Mouse (Mus musculus): Measurements from ENCODE around the gene Eno3. TPM values are rescaled to one million over a fixed set of nuclear protein-coding genes. Genes with fewer than 3 reads are reported as not detected.

Eno3 gene
- polyA plus RNA-seq (2016; fragmentation: Nextera tagmentation; extraction: Ambion mirVana) = 67.8 and 75.6 TPM in 2 replicates

GRCm38 (mm10) chr11:70656964-70657363, at the start of gene Eno3:
TSS of gene Eno3 (plus strand) at chr11:70657202.
- Histone ChIP-seq H3K36me3 (peaks cover 49% of the 10 kb centered on the region), H3K27me3 (ENCODE audit: low read depth, poor library complexity, severe bottlenecking) (no peaks in the 10 kb centered on the region), H3K9me3 (replicated peaks) (no peaks in the 10 kb centered on the region), H3K4me3 (peak within 1 kb of the TSS; percentile 99), H3K27ac (peak within 1 kb of the TSS; percentile 97), H3K4me1 (peaks cover 53% of the 10 kb centered on the region)
- DNase-seq (ENCODE audit: low spot score) = peak; percentile 65
- WGBS = 3% methylated on average over 3 of the region's 3 CpGs

- Histone ChIP-seq H3K4me3 (no peak overlapping the region), H3K36me3 (peaks cover 100% of the 10 kb centered on the region), H3K27ac (no peak overlapping the region), H3K4me1 (no peaks in the 10 kb centered on the region), H3K27me3 (ENCODE audit: low read depth, poor library complexity, severe bottlenecking) (no peaks in the 10 kb centered on the region), H3K9me3 (replicated peaks) (no peaks in the 10 kb centered on the region)
- DNase-seq (ENCODE audit: low spot score) = no peak
- WGBS = 96% methylated on average over 9 of the region's 9 CpGs
Observed at GRCm38 (mm10) chr11:70607611-70608010, 49.4 kb upstream of the Eno3 start.

GRCm38 (mm10) chr11:70608381-70609066, 48.5 kb upstream of the Eno3 start:
- WGBS = 89% methylated on average over 26 of the region's 26 CpGs
- H3K4me1 ChIP-seq = no peaks in the 10 kb centered on the region

GRCm38 (mm10) chr11:70610752-70611151, 46.2 kb upstream of the Eno3 start:
- Histone ChIP-seq H3K4me3 (no peak overlapping the region), H3K27me3 (ENCODE audit: low read depth, poor library complexity, severe bottlenecking) (peaks cover 6% of the 10 kb centered on the region), H3K27ac (no peak overlapping the region), H3K4me1 (peaks cover 13% of the 10 kb centered on the region), H3K36me3 (peaks cover 83% of the 10 kb centered on the region), H3K9me3 (replicated peaks) (no peaks in the 10 kb centered on the region)
- no peak for DNase-seq (ENCODE audit: low spot score)
- WGBS = 92% methylated on average over 4 of the region's 4 CpGs

More at GRCm38 (mm10) chr11:70608381-70609066, 48.5 kb upstream of the Eno3 start:
- Histone ChIP-seq H3K4me3 (no peak overlapping the region), H3K36me3 (peaks cover 100% of the 10 kb centered on the region), H3K27me3 (ENCODE audit: low read depth, poor library complexity, severe bottlenecking) (no peaks in the 10 kb centered on the region), H3K9me3 (replicated peaks) (no peaks in the 10 kb centered on the region), H3K27ac (0 out of 2 replicates have a peak overlapping the region, but pooled peaks have one; percentile 20)
- DNase-seq (ENCODE audit: low spot score) = no peak

- DNase-seq (ENCODE audit: low spot score) = no peak
- H3K36me3 ChIP-seq = peaks cover 66% of the 10 kb centered on the region
- WGBS = 78% methylated on average over 7 of the region's 7 CpGs
- no peak overlapping the region for H3K4me3 ChIP-seq
- no peak overlapping the region for H3K27ac ChIP-seq
- H3K4me1 ChIP-seq = peaks cover 17% of the 10 kb centered on the region
- peaks cover 22% of the 10 kb centered on the region for H3K27me3 ChIP-seq (ENCODE audit: low read depth, poor library complexity, severe bottlenecking)
- no peaks in the 10 kb centered on the region for H3K9me3 ChIP-seq (replicated peaks)
Observed at GRCm38 (mm10) chr11:70612505-70612904, 44.5 kb upstream of the Eno3 start.

DNA sequence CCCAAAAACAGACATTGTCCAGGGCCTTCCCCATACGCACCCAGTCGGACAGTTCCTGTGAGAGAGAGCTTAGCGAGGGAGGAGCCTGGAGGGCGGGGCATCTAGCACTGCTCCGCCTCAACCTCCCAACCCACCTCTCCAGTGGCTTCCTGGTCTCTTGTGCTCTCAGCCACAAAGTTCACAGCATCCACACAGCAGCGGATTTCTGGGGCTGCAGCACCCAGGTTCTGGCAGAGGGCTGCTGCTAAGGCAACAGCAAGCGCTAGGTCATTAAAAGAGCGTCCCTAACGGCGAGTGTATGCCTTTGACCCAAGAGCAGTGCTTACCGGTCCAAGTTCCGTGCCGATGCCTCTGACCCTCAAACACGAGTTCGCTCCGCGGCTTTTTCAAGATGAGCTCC, 41.9 kb upstream of the Eno3 start:
- Histone ChIP-seq H3K4me1 (peaks cover 17% of the 10 kb centered on the region), H3K36me3 (peaks cover 40% of the 10 kb centered on the region), H3K27me3 (ENCODE audit: low read depth, poor library complexity, severe bottlenecking) (peaks cover 22% of the 10 kb centered on the region), H3K4me3 (peak overlapping the region; percentile 51), H3K27ac (no peak overlapping the region; the same call in 1 of the 2 replicates), H3K9me3 (replicated peaks) (no peaks in the 10 kb centered on the region)
- DNase-seq (ENCODE audit: low spot score) = peak; percentile 53
- WGBS = under 1% methylated on average over 17 of the region's 17 CpGs

DNA sequence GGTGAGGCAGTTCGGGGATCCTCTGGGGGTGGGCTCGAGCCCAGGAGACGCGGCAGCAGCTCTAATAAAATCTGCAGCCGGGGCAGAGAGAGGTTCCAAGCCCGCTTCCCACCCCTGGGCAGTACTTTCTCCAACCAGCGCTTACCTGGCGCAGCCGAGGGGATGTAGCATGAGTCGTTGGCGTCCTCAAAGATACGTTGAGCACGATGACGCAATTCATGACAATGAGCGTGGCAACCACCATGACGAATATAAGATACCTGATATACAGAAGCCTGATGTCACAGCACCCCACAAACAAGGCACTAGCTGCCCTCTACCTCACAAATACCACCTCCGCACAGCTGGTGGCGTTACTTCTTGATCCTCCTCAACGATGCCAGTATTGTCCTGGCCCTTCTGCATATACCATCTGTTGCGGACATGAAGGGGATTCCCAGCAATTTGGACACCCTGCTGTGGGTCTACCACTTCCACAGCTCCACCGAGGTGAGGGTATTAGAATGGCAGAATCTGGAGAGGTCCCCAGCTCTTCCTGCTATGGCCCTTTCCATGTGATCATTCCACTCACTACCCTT, 41.4 kb upstream of the Eno3 start, which contains the start of gene 4930544D05Rik:
4930544D05Rik (plus strand) TSS at position 333 of the 578 bp plus-strand sequence.
- WGBS = 13% methylated on average over 21 of the region's 21 CpGs
- no peak for DNase-seq (ENCODE audit: low spot score)
- H3K4me3 ChIP-seq = peak within 1 kb of the TSS; percentile 51
- H3K9me3 ChIP-seq (replicated peaks) = no peaks in the 10 kb centered on the region
- H3K27me3 ChIP-seq (ENCODE audit: low read depth, poor library complexity, severe bottlenecking) = peaks cover 22% of the 10 kb centered on the region
- H3K4me1 ChIP-seq = peaks cover 17% of the 10 kb centered on the region
- peaks cover 35% of the 10 kb centered on the region for H3K36me3 ChIP-seq
- no peak within 1 kb of the TSS; the same call in 1 of the 2 replicates for H3K27ac ChIP-seq

DNA sequence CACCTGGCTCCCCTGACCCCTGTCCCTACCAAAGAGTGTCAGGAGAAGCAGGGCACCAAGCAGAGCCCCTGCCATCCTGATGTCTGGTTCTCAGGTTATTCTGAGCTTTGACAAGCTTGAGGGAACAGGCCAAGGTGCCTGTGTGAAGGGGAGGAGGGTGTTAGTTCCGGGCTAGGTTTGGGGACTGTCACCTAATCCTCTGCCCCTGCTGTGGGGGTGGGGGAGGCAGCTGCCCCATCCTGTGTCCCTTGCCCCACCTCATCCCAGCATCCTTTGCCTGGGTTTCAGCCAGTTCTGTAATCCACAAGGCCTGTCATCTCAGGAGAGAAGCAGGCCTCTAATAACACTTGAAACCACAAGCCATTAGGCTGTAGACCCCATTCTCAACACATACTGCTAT, 37.9 kb upstream of the Eno3 start, which contains the start of gene Chrne:
Chrne (minus strand) TSS at position 116 of the 400 bp plus-strand sequence.
- no peaks in the 10 kb centered on the region for H3K9me3 ChIP-seq (replicated peaks)
- peaks cover 22% of the 10 kb centered on the region for H3K27me3 ChIP-seq (ENCODE audit: low read depth, poor library complexity, severe bottlenecking)
- H3K27ac ChIP-seq = no peak within 1 kb of the TSS
- 29% methylated on average over 1 of the region's 1 CpGs for WGBS
- no peak within 1 kb of the TSS for H3K4me3 ChIP-seq
- H3K4me1 ChIP-seq = peaks cover 17% of the 10 kb centered on the region
- DNase-seq (ENCODE audit: low spot score) = no peak
- H3K36me3 ChIP-seq = no peaks in the 10 kb centered on the region

GRCm38 (mm10) chr11:70621972-70622814, 34.8 kb upstream of the Eno3 start:
- no peak overlapping the region for H3K27ac ChIP-seq
- DNase-seq (ENCODE audit: low spot score) = no peak

DNA sequence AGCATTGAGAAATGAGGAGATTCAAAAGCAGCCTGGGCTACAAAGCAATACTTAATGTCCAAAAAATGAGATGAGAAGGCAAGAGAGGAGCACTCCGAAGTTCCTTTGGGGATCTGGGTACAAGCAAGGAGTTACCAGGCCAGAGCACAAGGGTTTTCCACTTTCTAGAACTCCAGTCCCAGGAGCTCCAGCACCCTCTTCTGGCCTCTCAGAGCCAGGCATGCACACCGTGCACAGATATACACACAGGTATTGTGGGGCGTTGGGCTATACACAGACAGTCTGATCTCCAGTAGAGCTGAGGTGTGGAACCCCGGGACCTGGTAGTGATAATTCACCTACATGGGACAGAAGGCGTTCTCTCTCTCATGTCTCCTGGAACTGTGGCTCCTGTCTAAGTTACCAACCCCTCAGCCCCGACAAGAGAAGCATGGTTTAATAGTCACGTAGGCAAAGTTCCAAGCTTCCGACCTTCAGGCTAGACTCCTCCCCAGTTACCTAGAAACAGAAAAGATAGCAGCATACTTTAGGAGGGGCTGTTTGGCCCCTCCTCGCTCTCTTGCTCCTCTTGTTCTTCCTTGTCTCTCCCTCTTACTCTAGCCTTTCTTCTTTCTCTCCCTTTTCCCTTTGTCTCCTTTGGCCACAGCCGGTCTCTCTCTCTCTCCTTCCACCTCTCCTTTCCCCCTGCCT, 33.8 kb upstream of the Eno3 start:
- no peaks in the 10 kb centered on the region for H3K9me3 ChIP-seq (replicated peaks)
- no peak overlapping the region for H3K27ac ChIP-seq
- H3K4me3 ChIP-seq = no peak overlapping the region
- H3K36me3 ChIP-seq = no peaks in the 10 kb centered on the region
- 84% methylated on average over 10 of the region's 10 CpGs for WGBS
- H3K4me1 ChIP-seq = no peaks in the 10 kb centered on the region
- no peak for DNase-seq (ENCODE audit: low spot score)
- H3K27me3 ChIP-seq (ENCODE audit: low read depth, poor library complexity, severe bottlenecking) = no peaks in the 10 kb centered on the region

More at GRCm38 (mm10) chr11:70621972-70622814, 34.8 kb upstream of the Eno3 start:
- H3K4me1 ChIP-seq = no peaks in the 10 kb centered on the region
- no peaks in the 10 kb centered on the region for H3K9me3 ChIP-seq (replicated peaks)
- H3K36me3 ChIP-seq = no peaks in the 10 kb centered on the region
- WGBS = 42% methylated on average over 7 of the region's 7 CpGs
- H3K27me3 ChIP-seq (ENCODE audit: low read depth, poor library complexity, severe bottlenecking) = 0 out of 2 replicates have a peak, but pooled peaks cover under 1% of the 10 kb centered on the region
- H3K4me3 ChIP-seq = no peak overlapping the region

- H3K27ac ChIP-seq = no peak overlapping the region
- DNase-seq (ENCODE audit: low spot score) = peak; percentile 74
- H3K4me1 ChIP-seq = no peaks in the 10 kb centered on the region
- H3K36me3 ChIP-seq = no peaks in the 10 kb centered on the region
- H3K27me3 ChIP-seq (ENCODE audit: low read depth, poor library complexity, severe bottlenecking) = no peaks in the 10 kb centered on the region
- 49% methylated on average over 4 of the region's 4 CpGs for WGBS
- no peak overlapping the region for H3K4me3 ChIP-seq
- H3K9me3 ChIP-seq (replicated peaks) = no peaks in the 10 kb centered on the region
Observed at GRCm38 (mm10) chr11:70625473-70625872, 31.5 kb upstream of the Eno3 start.

DNA sequence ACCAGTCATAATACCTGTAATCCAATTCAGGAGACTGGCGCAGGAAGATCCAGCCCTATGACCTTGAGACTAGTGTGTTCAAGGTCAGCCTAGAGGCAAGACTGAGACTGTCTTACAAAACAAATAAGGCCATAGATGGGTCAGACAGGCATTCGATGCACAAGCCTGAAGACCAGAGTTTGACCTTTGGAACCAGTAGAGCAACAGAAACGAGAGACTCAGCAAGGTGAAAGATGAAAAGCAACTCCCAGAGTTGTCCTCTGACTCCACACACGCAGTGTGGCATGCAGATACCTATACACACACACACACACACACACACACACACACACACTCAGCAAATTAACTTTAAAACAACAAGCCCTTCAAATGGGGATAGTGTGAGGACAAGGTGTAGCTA, 30.1 kb upstream of the Eno3 start:
- no peak for DNase-seq (ENCODE audit: low spot score)
- no peak overlapping the region for H3K4me3 ChIP-seq
- 77% methylated on average over 4 of the region's 4 CpGs for WGBS
- no peaks in the 10 kb centered on the region for H3K4me1 ChIP-seq
- H3K27ac ChIP-seq = no peak overlapping the region
- no peaks in the 10 kb centered on the region for H3K9me3 ChIP-seq (replicated peaks)
- no peaks in the 10 kb centered on the region for H3K27me3 ChIP-seq (ENCODE audit: low read depth, poor library complexity, severe bottlenecking)
- no peaks in the 10 kb centered on the region for H3K36me3 ChIP-seq
